Mouse (Mus musculus): Measurements from ENCODE around the gene Tnk2.

The Tnk2 gene

GRCm38 (mm10) chr16:32660095-32660494, 16.4 kb downstream of the Tnk2 start:
- no peak for DNase-seq (ENCODE audit: low read depth)

- DNase-seq (ENCODE audit: low read depth), result no peak
Measured at GRCm38 (mm10) chr16:32660557-32661321, 17.1 kb downstream of the Tnk2 start.

GRCm38 (mm10) chr16:32661493-32661921, 17.8 kb downstream of the Tnk2 start:
- no peak for DNase-seq (ENCODE audit: low read depth)

- DNase-seq (ENCODE audit: low read depth), result no peak
Measured at GRCm38 (mm10) chr16:32662372-32662771, 18.7 kb downstream of the Tnk2 start.

- no peak for DNase-seq (ENCODE audit: low read depth)
Measured at GRCm38 (mm10) chr16:32663231-32663858, 19.7 kb downstream of the Tnk2 start.

GRCm38 (mm10) chr16:32664211-32664610, 20.5 kb downstream of the Tnk2 start:
- DNase-seq (ENCODE audit: low read depth), result no peak

GRCm38 (mm10) chr16:32665851-32666665, 22.4 kb downstream of the Tnk2 start:
- no peak for DNase-seq (ENCODE audit: low read depth)

- DNase-seq (ENCODE audit: low read depth), result no peak
Measured at GRCm38 (mm10) chr16:32666671-32667551, 23.2 kb downstream of the Tnk2 start.

- no peak for DNase-seq (ENCODE audit: low read depth)
Measured at GRCm38 (mm10) chr16:32667552-32667872, 23.8 kb downstream of the Tnk2 start.

- no peak for DNase-seq (ENCODE audit: low read depth)
Measured at GRCm38 (mm10) chr16:32668030-32668429, 24.4 kb downstream of the Tnk2 start.

- peak; percentile 65 for DNase-seq (ENCODE audit: low read depth)
Measured at GRCm38 (mm10) chr16:32668472-32668871, 24.8 kb downstream of the Tnk2 start.

- no peak for DNase-seq (ENCODE audit: low read depth)
Measured at GRCm38 (mm10) chr16:32669243-32669642, 25.6 kb downstream of the Tnk2 start.

- no peak for DNase-seq (ENCODE audit: low read depth)
Measured at GRCm38 (mm10) chr16:32670354-32671124, 26.9 kb downstream of the Tnk2 start.

- DNase-seq (ENCODE audit: low read depth), result no peak
Measured at GRCm38 (mm10) chr16:32671206-32671887, 27.7 kb downstream of the Tnk2 start.

GRCm38 (mm10) chr16:32672250-32672649, 28.6 kb downstream of the Tnk2 start:
- no peak for DNase-seq (ENCODE audit: low read depth)

GRCm38 (mm10) chr16:32672861-32673560, 29.3 kb downstream of the Tnk2 start:
- no peak for DNase-seq (ENCODE audit: low read depth)

- no peak for DNase-seq (ENCODE audit: low read depth)
Measured at GRCm38 (mm10) chr16:32674121-32674740, 30.6 kb downstream of the Tnk2 start.

- no peak for DNase-seq (ENCODE audit: low read depth)
Measured at GRCm38 (mm10) chr16:32677040-32677700, 33.5 kb downstream of the Tnk2 start.

GRCm38 (mm10) chr16:32677903-32678302, 34.2 kb downstream of the Tnk2 start:
- no peak for DNase-seq (ENCODE audit: low read depth)
